Mouse (Mus musculus): ENCODE measurements around the gene Ehd1. TPM values are rescaled to one million over a fixed set of nuclear protein-coding genes. Genes with fewer than 3 reads are reported as not detected.

Ehd1 gene
- polyA plus RNA-seq, 3 experiments from 2014 or later: 10.8 to 36.2 (median 11.4) TPM

DNA sequence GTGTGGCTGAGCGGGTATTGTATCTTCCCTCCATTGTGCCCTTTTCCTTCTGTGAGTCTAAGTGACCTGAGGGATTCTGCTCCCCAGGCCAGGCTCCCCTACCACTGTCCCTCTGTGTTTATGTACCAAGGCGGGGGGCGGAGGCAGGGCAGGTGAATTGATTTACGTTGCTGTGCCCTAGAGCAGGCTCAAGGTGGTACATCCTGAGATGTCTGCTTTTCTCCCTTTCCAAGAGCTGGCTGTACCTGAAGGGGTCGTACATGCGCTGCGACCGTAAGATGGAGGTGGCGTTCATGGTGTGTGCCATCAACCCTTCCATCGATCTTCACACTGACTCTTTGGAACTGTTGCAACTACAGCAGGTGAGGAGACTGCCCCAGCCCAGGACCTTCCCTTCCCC is 60.4 kb downstream of the Ehd1 start:
- ATAC-seq: no peak

DNA sequence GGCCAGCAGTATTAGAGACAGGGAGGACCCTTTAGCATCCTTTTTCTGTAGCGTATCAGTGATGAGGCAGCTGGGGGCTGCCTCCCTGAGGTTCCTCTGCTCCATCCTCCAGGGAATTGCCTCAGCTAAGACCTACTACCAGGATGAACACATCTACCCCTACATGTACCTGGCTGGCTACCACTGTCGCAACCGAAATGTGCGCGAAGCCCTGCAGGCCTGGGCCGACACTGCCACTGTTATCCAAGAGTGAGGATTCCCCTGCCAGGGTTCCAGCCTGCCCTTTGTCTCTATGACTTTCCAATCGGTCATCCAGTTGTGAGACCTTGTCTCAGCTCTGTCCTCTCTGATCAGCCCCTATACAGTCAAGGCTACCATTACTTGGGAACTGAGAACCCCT is 61.6 kb downstream of the Ehd1 start:
- no peak for ATAC-seq

GRCm38 (mm10) chr19:6338716-6339115 is 62.2 kb downstream of the Ehd1 start:
- ATAC-seq: no peak

GRCm38 (mm10) chr19:6339191-6339590 is 62.7 kb downstream of the Ehd1 start:
- no peak for ATAC-seq

DNA sequence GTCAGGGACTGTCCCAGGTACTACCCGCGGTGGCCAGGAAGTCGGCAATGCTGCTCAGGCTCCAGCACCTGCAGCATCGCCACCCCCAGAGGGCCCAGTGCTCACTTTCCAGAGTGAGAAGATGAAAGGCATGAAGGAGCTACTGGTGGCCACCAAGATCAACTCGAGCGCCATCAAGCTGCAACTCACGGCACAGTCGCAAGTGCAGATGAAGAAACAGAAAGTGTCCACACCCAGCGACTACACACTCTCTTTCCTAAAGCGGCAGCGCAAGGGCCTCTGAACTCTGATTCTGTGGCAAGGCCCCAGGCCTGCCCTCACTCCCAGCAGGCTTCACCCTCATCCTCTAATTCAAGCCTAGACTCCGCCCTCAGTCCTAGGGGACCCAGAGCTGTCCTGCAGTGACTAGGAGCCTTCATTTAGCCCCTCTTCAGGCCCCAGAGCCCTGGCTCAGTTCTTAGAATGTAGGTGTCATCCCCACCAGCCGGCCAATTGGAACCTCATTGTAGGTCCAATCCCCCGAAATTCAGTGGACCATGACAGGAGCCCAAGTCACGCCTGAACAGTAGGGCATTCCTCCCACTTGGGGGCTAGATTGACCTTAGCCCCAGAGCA is 63.5 kb downstream of the Ehd1 start:
- ATAC-seq: peak; percentile 71

DNA sequence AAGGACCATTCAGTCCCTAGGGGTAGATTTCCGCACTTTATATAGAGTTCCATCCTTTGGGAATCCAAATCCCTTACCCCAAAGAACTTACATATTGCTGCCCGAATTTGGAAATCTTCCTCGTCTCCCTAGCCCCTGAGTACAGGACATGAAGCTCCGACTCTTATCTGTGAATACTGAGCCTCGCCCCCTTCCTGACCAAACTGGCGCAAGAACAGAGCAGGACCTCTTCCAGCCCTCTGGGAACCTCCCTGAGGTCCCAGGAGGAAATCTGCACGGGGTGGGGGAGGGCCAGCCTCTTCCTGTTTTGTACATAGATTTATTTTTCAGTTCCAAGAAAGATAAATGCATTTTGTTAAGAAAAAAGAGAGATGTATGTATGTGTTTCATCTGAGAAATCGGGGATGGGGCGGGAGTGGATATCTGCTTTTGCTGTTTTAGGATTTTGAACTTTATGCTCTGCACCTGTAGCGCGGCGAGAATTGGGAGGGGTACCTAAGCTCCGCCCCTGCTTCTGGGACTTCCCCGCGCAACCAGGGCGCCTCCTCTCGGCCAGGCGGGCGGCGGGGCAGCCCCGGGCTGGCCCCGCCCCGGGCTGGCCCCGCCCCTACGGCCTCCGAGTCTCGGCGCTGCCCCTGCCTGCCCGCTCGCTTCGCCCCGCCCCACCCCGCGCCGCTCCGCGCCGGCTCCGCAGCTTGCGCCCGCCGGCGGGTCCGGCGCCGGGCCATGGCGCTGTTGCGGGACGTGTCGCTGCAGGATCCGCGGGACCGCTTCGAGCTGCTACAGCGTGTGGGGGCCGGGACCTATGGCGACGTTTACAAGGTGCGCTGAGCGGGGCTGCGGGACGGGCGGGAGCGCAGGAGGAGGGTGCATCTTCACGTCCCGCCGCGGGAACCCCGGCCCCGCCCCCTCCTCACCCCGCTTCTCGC is 64.3 kb downstream of the Ehd1 start, which contains the start of gene Map4k2:
Gene Map4k2, plus strand, starts transcription at position 612 of the 929 bp plus-strand sequence.
- ATAC-seq: peak; percentile 67

DNA sequence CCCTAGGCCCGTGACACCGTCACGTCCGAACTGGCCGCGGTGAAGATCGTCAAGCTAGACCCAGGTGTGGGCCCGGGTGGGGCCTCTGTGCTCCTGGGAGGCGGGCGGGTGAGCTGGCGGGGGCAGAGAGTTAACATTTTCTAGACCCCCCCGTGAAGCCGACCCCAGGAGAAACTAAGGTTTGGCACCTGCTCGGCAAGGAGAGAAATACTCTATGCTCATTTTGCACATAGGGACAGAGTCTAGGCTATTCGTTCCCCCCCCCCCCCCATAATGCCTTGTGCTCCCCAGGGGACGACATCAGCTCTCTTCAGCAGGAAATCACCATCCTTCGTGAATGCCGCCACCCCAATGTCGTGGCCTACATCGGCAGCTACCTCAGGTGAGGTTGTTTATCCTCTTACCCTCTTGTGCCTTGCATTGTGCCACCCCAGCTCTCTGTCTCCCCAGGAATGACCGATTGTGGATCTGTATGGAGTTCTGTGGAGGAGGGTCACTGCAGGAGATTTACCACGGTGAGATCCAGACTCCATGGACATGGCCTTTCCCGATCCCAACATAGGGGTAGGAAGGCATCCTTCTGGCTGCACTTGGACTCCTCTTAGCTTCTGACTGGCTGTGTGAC is 65.0 kb downstream of the Ehd1 start:
- ATAC-seq: no peak

- no peak for ATAC-seq
Observed at GRCm38 (mm10) chr19:6342276-6342933, 65.9 kb downstream of the Ehd1 start.

- ATAC-seq: no peak
Observed at GRCm38 (mm10) chr19:6343066-6343925, 66.8 kb downstream of the Ehd1 start.

GRCm38 (mm10) chr19:6343996-6344395 is 67.5 kb downstream of the Ehd1 start:
- no peak for ATAC-seq

- ATAC-seq: no peak
Observed at GRCm38 (mm10) chr19:6346023-6346422, 69.5 kb downstream of the Ehd1 start.

DNA sequence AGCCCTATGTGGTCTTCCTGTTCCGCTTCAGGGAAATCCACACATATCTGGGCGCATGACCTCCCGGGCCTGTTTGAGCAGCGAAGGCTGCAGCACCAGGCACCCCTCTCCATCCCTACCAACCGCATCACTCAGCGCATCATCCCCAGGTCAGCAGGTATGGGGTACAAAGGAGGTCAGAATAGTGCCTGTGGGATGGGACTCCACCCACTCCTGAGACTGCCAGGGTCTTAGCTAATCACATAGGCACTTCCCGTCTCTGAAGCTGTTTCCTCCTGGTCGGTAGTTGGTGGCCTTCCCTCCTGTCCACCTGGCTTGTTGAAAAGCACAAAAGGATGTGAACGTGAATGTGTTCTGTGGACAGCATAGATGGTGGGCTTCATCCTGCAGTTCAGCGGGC is 70.1 kb downstream of the Ehd1 start:
- ATAC-seq: no peak

DNA sequence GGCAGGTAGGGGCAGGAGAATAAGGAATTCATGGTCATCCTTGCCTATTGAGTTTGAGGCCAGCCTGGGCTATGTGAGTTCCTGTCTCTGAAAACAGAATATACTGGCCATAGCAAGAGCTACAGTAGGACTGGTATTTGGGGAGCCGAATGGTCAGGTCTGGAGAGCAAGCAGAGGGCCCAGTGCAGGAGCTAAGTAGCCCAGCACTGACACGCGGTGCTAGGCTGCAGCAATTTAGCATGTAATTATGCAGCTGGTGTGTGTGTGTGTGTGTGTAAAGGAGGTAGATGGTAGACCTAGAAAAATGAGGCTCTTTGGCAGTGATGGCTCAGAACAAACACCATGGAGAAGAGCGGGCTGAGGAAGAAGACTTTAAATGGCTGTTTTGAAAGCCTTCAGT is 71.1 kb downstream of the Ehd1 start:
- no peak for ATAC-seq

DNA sequence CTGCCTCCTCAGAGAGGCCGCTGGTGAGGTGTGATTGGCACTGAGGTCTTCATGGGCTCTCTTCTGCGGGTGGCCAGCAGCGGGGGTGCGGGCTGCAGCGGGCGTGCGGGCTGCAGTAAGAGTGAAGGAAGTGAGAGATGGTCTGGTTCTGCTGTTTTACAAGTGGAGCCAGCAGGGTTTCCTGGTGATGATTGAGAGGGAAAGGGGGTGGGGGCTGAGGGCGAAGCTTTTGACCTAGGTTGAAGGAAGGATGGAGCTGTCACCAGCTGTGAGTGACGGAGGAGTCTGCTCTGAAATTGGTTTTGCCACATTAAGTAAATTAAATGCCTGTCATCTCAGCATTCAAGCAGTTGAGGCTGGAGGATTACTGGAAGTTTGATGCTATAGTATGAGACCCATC is 72.2 kb downstream of the Ehd1 start:
- ATAC-seq: no peak

- ATAC-seq: no peak
Observed at GRCm38 (mm10) chr19:6349215-6349983, 72.9 kb downstream of the Ehd1 start.

Other genes starting within 250 kb of the Ehd1 start
- 10 to 100 TPM; 12.6 to 16.5 (median 16.2) TPM for gene Syvn1, start 230.1 kb upstream of the Ehd1 start, polyA plus RNA-seq (2017; shearing (Covaris generic))
- 10 to 100 TPM; 36.6 to 40.3 (median 36.7) TPM for gene Mrpl49, start 218.9 kb upstream of the Ehd1 start, polyA plus RNA-seq (2017; shearing (Covaris generic))
- gene Fau, start 218.9 kb upstream of the Ehd1 start, polyA plus RNA-seq (2017; shearing (Covaris generic)): 1,000 to 10,000 TPM; 1,798 to 3,866 (median 2,409) TPM
- gene Znhit2, start 215.5 kb upstream of the Ehd1 start, polyA plus RNA-seq (2017; shearing (Covaris generic)): 10 to 100 TPM in 1 of 3 experiments, 1 to 10 TPM in 2; 5.6 to 11.5 (median 9.4) TPM
- gene Tm7sf2, start 208.4 kb upstream of the Ehd1 start, polyA plus RNA-seq (2017; shearing (Covaris generic)): 1 to 10 TPM; 5.6 to 7.2 (median 6.9) TPM
- gene Vps51, start 199.5 kb upstream of the Ehd1 start, polyA plus RNA-seq (2017; shearing (Covaris generic)): 10 to 100 TPM; 29.3 to 35.6 (median 31.5) TPM
- gene Tmem262, start 196.7 kb upstream of the Ehd1 start, polyA plus RNA-seq (2017; shearing (Covaris generic)): not detected
- gene Gm28374, start 194.5 kb upstream of the Ehd1 start, polyA plus RNA-seq (2017; shearing (Covaris generic)): 1 to 10 TPM in 1 of 3 experiments, under 1 TPM in 1, not detected in 1; 0.77 to 1.1 TPM
- gene Zfpl1, start 191.8 kb upstream of the Ehd1 start, polyA plus RNA-seq (2017; shearing (Covaris generic)): 10 to 100 TPM; 32.0 to 47.2 (median 36.9) TPM
- 10 to 100 TPM in 1 of 3 experiments, 1 to 10 TPM in 2; 2.4 to 24.7 (median 4.4) TPM for gene Cdca5, start 191.7 kb upstream of the Ehd1 start, polyA plus RNA-seq (2017; shearing (Covaris generic))
- gene AC131692.1, start 182.3 kb upstream of the Ehd1 start, polyA plus RNA-seq (2017; shearing (Covaris generic)): under 1 TPM in 1 of 3 experiments, not detected in 2; 0.48 TPM
- under 1 TPM in 1 of 3 experiments, not detected in 2; 0.33 TPM for gene Naaladl1, start 170.9 kb upstream of the Ehd1 start, polyA plus RNA-seq (2017; shearing (Covaris generic))
- 1 to 10 TPM; 1.4 to 4.4 (median 3.3) TPM for gene Sac3d1, start 158.1 kb upstream of the Ehd1 start, polyA plus RNA-seq (2017; shearing (Covaris generic))
- gene Snx15, start 148.4 kb upstream of the Ehd1 start, polyA plus RNA-seq (2017; shearing (Covaris generic)): 10 to 100 TPM; 17.2 to 21.8 (median 20.4) TPM
- not detected for gene Batf2, start 135.7 kb upstream of the Ehd1 start, polyA plus RNA-seq (2017; shearing (Covaris generic))
- gene Arl2, start 135.2 kb upstream of the Ehd1 start, polyA plus RNA-seq (2017; shearing (Covaris generic)): 10 to 100 TPM; 14.3 to 31.0 (median 21.9) TPM
- gene Majin, start 92.3 kb upstream of the Ehd1 start, polyA plus RNA-seq (2017; shearing (Covaris generic)): under 1 TPM in 2 of 3 experiments, not detected in 1; 0.55 to 0.79 TPM
- not detected for gene Gpha2, start 50.3 kb upstream of the Ehd1 start, polyA plus RNA-seq (2017; shearing (Covaris generic))
- 1 to 10 TPM; 1.7 to 3.3 (median 2.2) TPM for gene Ppp2r5b, start 40.9 kb upstream of the Ehd1 start, polyA plus RNA-seq (2017; shearing (Covaris generic))
- 10 to 100 TPM in 2 of 3 experiments, 1 to 10 TPM in 1; 8.1 to 12.6 (median 11.5) TPM for gene Atg2a, start 35.1 kb upstream of the Ehd1 start, polyA plus RNA-seq (2017; shearing (Covaris generic))
- gene Cdc42bpg, start 29.7 kb downstream of the Ehd1 start, polyA plus RNA-seq (2017; shearing (Covaris generic)): under 1 TPM; 0.15 to 0.36 (median 0.26) TPM
- 10 to 100 TPM; 15.8 to 18.7 (median 16.3) TPM for gene Men1, start 58.3 kb downstream of the Ehd1 start, polyA plus RNA-seq (2017; shearing (Covaris generic))
- gene Map4k2, start 64.4 kb downstream of the Ehd1 start, polyA plus RNA-seq (2017; shearing (Covaris generic)): 100 to 1,000 TPM in 1 of 3 experiments, 10 to 100 TPM in 2; 68.4 to 105 (median 88.5) TPM
- 10 to 100 TPM; 53.3 to 63.5 (median 59.1) TPM for gene Sf1, start 87.0 kb downstream of the Ehd1 start, polyA plus RNA-seq (2017; shearing (Covaris generic))
- gene Pygm, start 107.7 kb downstream of the Ehd1 start, polyA plus RNA-seq (2017; shearing (Covaris generic)): 1 to 10 TPM; 3.4 to 6.5 (median 5.7) TPM
- 100 to 1,000 TPM in 1 of 3 experiments, 10 to 100 TPM in 2; 59.9 to 201 (median 68.4) TPM for gene Rasgrp2, start 122.6 kb downstream of the Ehd1 start, polyA plus RNA-seq (2017; shearing (Covaris generic))
- gene Nrxn2, start 142.0 kb downstream of the Ehd1 start, polyA plus RNA-seq (2017; shearing (Covaris generic)): under 1 TPM in 1 of 3 experiments, not detected in 2; 0.26 TPM

Measured in inflammation-experienced regulatory T-cells, adult 6 months (primary cell).